Mouse (Mus musculus) cerebral cortex, adult 2 months (tissue): ENCODE results near the gene Olfr1054.

ENCODE experiments used
- WGBS: fragments of 180-500 bp; shearing (Covaris S2); methylation state at CpG from one replicate; pipeline ENCODE4 v1.1.7; 2018; 5-methylcytosine and 5-hydroxymethylcytosine counted together

The Olfr1054 gene

GRCm38 (mm10) chr2:86335333-86335732, at the start of gene Olfr1054:
Gene Olfr1054, minus strand, starts transcription at chr2:86335433.
- 88% methylated on average over 3 of the region's 3 CpGs for WGBS

DNA sequence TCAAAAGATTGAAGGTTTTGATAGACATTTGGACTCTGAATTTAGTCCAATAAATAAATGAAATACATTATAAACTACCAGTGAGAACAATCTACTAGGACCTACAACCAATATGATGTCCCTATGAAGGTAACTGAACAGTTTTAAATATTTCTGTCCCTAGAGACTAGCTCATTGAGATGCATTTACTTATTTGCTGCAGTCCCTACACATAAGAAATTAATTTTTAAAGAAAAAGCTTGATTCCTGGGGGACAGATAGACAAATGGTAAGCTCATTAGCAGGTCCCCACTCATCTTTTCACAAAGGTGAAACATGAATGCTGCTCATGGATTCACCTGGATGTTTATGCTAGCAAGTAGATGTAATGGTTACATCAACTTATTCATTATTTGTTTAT, 43.1 kb upstream of the Olfr1054 start, which contains the start of gene Olfr1057:
Gene Olfr1057, minus strand, starts transcription at position 101 of the 400 bp plus-strand sequence.

DNA sequence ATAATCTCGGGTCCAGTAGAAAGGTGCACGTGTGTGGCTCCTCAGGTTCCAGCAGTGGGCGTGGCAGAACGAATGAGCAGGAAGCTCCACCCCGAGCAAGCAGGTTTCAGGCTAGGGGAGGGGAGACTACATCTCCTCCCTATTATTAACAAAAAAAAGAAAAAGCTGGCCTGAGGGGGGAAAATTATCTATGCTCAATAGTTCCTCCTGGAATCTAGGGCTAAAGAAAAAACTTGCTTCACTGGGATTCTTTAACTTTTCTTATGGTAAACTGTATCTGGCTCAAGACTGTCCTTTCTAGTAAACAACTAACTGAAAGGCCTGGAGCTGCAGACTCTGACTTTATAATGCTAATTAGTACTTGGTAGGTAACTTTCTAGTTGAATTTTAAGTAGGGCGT, 31.1 kb upstream of the Olfr1054 start:
- WGBS = 88% methylated on average over 2 of the region's 6 CpGs

DNA sequence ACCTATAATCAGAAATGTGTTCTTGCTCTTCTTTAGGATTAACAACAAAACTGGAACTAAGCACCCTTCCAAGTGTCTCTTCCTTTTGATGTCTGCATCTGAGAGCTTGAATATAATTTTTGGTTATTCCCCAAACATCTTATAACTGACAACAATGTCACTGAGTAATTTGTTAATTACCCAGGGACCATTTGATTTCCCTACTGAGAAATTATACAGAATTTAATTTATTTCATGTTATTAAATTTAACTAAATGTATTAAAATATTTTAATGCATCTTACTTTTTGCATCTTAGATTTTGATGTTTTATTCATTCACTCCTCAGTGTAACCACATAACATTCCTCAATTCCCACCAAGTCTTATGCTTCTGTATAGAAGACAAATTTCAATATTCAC, 27.1 kb upstream of the Olfr1054 start, which contains the start of gene Olfr1056:
Gene Olfr1056, minus strand, starts transcription at position 101 of the 400 bp plus-strand sequence.

GRCm38 (mm10) chr2:86351751-86352150, 16.5 kb upstream of the Olfr1054 start:
- 47% methylated on average over 1 of the region's 1 CpGs for WGBS

GRCm38 (mm10) chr2:86350184-86350583, 15.0 kb upstream of the Olfr1054 start, which contains the start of gene Olfr1055:
Gene Olfr1055, minus strand, starts transcription at chr2:86350284.
- WGBS = 94% methylated on average over 5 of the region's 5 CpGs

DNA sequence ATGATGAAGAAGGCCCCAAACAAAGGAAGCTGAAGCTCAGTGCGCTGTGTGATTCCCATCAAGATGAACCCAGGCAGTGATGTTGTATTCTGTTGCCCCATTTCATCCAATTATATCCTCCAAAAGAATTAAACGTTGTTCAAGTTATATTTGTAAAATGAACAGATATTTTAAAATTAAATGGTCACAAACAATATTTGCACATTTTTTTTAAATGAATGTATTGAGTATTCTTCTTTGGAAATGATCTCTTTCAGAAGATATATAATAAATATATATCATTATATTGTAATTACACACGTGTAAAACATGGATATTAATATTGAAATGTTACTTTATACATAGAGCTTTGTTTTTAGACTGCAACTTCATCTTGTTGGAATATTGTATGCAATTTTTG, 20.0 kb downstream of the Olfr1054 start, which contains the start of gene Olfr1053:
Gene Olfr1053, minus strand, starts transcription at position 101 of the 400 bp plus-strand sequence.
- 59% methylated on average over 3 of the region's 3 CpGs for WGBS

DNA sequence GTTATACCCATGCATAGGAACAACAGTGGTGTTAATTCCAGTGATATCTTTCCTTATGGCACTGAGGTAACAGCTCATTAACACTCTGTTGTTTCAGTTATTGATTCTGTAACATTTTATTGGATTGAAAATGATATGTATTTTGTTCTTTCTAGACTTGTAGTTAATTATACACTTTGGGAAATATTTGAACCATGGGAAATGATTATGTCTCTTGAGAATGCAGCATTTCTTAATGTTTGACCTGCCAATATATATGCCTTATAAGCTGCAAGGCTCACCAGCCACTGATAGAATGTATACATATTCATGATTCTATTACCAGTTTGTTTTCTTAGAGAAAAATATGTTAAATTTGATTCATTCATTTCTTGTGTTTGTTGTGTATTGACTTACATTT, 43.1 kb downstream of the Olfr1054 start, which contains the start of gene Olfr1052:
Gene Olfr1052, plus strand, starts transcription at position 301 of the 400 bp plus-strand sequence.

